Mouse (Mus musculus) CD8-positive naive resting alpha-beta T cell, adult 57 days (primary cell): ENCODE data around the gene Fads1. TPM values are rescaled to one million over a fixed set of nuclear protein-coding genes. Genes with fewer than 3 reads are reported as not detected.

Experiments used
- total RNA-seq: library from RNA; stranded (reverse); gene quantifications from one replicate; pipeline ENCODE4 v1.2.4, GENCODE M21; 2023

Fads1 gene
- 13.4 TPM for total RNA-seq

GRCm38 (mm10) chr19:10182670-10183298 is at the start of gene Fads1:
Fads1 (plus strand) TSS chr19:10182888.

GRCm38 (mm10) chr19:10203848-10204615 is 21.3 kb downstream of the Fads1 start, which contains the start of the genes Tmem258 and Fen1:
Tmem258 (plus strand) TSS chr19:10204014.
Fen1 (minus strand) TSS chr19:10204169.

GRCm38 (mm10) chr19:10240654-10241305 is 58.1 kb downstream of the Fads1 start, which contains the start of gene Myrf:
Myrf (minus strand) TSS chr19:10240748.

Other genes starting within 250 kb of the Fads1 start
- gene Fth1, start 202.3 kb upstream of the Fads1 start, total RNA-seq: 929 TPM
- gene Best1, start 181.3 kb upstream of the Fads1 start, total RNA-seq: not detected
- gene Rab3il1, start 181.2 kb upstream of the Fads1 start, total RNA-seq: 0.83 TPM
- not detected for gene Fads3, start 141.3 kb upstream of the Fads1 start, total RNA-seq
- 0.37 TPM for gene Fads2, start 81.1 kb upstream of the Fads1 start, total RNA-seq
- gene Tmem258, start 21.1 kb downstream of the Fads1 start, total RNA-seq: 95.8 TPM
- 16.7 TPM for gene Fen1, start 21.3 kb downstream of the Fads1 start, total RNA-seq
- gene Myrf, start 57.9 kb downstream of the Fads1 start, total RNA-seq: not detected
- not detected for gene Dagla, start 122.0 kb downstream of the Fads1 start, total RNA-seq
- gene Syt7, start 206.2 kb downstream of the Fads1 start, total RNA-seq: not detected